Comparison of ENCODE assay signal across 8 mouse cellular contexts in genomic region chr13:112259398-112259797, GRCm38 (mm10). TPM values are rescaled to one million over a fixed set of nuclear protein-coding genes. Genes with fewer than 3 reads are reported as not detected.
DNase-seq lines count a peak whose midpoint lies in the region; ATAC-seq and TF ChIP-seq lines count a peak whose summit lies in the region.

No protein-coding gene starts in this region.

- H3K9me3 ChIP-seq in heart, postnatal 0 days (replicated peaks; ENCODE audit: control insufficient read depth, low read length) = no peaks in the 10 kb centered on the region
- no peaks in the 10 kb centered on the region for H3K9me3 ChIP-seq in liver, embryonic 14.5 days (ENCODE audit: control insufficient read depth, low read length)
- no peaks in the 10 kb centered on the region for H3K9me3 ChIP-seq in neural tube, embryonic 13.5 days
- H3K9me3 ChIP-seq in stomach, embryonic 16.5 days (replicated peaks; ENCODE audit: control insufficient read depth, low read length) = no peaks in the 10 kb centered on the region

- no peak overlapping the region for H3K4me2 ChIP-seq in heart, postnatal 0 days (ENCODE audit: low read depth, low read length)
- no peak overlapping the region for H3K4me2 ChIP-seq in liver, embryonic 14.5 days (ENCODE audit: low read depth)
- H3K4me2 ChIP-seq in neural tube, embryonic 13.5 days = no peak overlapping the region
- no peak overlapping the region for H3K4me2 ChIP-seq in stomach, embryonic 16.5 days (ENCODE audit: low read depth, low read length)

- H3K27me3 ChIP-seq in heart, postnatal 0 days (ENCODE audit: control insufficient read depth, insufficient read depth, low read length) = no peaks in the 10 kb centered on the region
- H3K27me3 ChIP-seq in liver, embryonic 14.5 days (ENCODE audit: control insufficient read depth, insufficient read depth, low read length) = no peaks in the 10 kb centered on the region
- no peaks in the 10 kb centered on the region for H3K27me3 ChIP-seq in neural tube, embryonic 13.5 days
- no peaks in the 10 kb centered on the region for H3K27me3 ChIP-seq in stomach, embryonic 16.5 days (ENCODE audit: control insufficient read depth, insufficient read depth, low read length)

- no peak for TF ChIP-seq POLR2A in embryonic fibroblast, embryonic 13.5 days (IDR thresholded peaks at IDR 0.05; ENCODE audit: low read depth, low read length)

- no peak overlapping the region for H3K9ac ChIP-seq in heart, postnatal 0 days (replicated peaks; ENCODE audit: low read depth, low read length)
- H3K9ac ChIP-seq in liver, embryonic 14.5 days (replicated peaks) = no peak overlapping the region
- H3K9ac ChIP-seq in neural tube, embryonic 13.5 days = no peak overlapping the region
- no peak overlapping the region for H3K9ac ChIP-seq in stomach, embryonic 16.5 days (ENCODE audit: low read length)

- no peak for TF ChIP-seq EP300 in heart, postnatal 0 days (IDR thresholded peaks at IDR 0.05; ENCODE audit: low read depth)
- TF ChIP-seq EP300 in liver, embryonic 14.5 days (IDR thresholded peaks at IDR 0.05; ENCODE audit: low read depth) = no peak

- peak; percentile 91 for TF ChIP-seq CTCF in embryonic fibroblast, embryonic 13.5 days (IDR thresholded peaks at IDR 0.05; ENCODE audit: borderline replicate concordance, insufficient read depth, low read length)
- peak; percentile 94 for TF ChIP-seq CTCF in heart, postnatal 0 days (IDR thresholded peaks at IDR 0.05; ENCODE audit: low read depth)
- TF ChIP-seq CTCF in liver, embryonic 14.5 days (IDR thresholded peaks at IDR 0.05; ENCODE audit: low read depth) = peak; percentile 83

- 35% methylated on average over 2 of the region's 2 CpGs for WGBS in heart, postnatal 0 days
- 45% methylated on average over 2 of the region's 2 CpGs for WGBS in liver, embryonic 14.5 days (ENCODE audit: insufficient replicate concordance)
- WGBS in neural tube, embryonic 13.5 days = 58% methylated on average over 2 of the region's 2 CpGs
- 33% methylated on average over 2 of the region's 2 CpGs for WGBS in stomach, embryonic 16.5 days

- peak; percentile 91 for ATAC-seq in heart, postnatal 0 days (ENCODE audit: insufficient read depth, low read depth)
- ATAC-seq in liver, embryonic 14.5 days (ENCODE audit: insufficient read depth) = peak; percentile 59; the same call in 1 of the 2 replicates
- ATAC-seq in neural tube, embryonic 13.5 days (ENCODE audit: low read depth) = peak; percentile 93
- ATAC-seq in stomach, embryonic 16.5 days (ENCODE audit: insufficient read depth, low FRiP score) = peak; percentile 93; the same call in 1 of the 2 replicates

- peak; percentile 84 for DNase-seq in CD4-positive, CD25-positive, alpha-beta regulatory T cell, adult 2 months (ENCODE audit: low read depth, low spot score)
- DNase-seq in brain, adult 2 months (ENCODE audit: low read depth, low spot score) = peak; percentile 83
- peak; percentile 76 for DNase-seq in heart, postnatal 0 days (ENCODE audit: low spot score)
- peak; percentile 76 to 80 for DNase-seq in kidney, postnatal 25 days
- DNase-seq in liver, embryonic 14.5 days (ENCODE audit: low read depth in 3 of 3, low spot score in 3 of 3) = peak in 1 of 3 experiments; percentile 26

- no peaks in the 10 kb centered on the region for H3K36me3 ChIP-seq in heart, postnatal 0 days (replicated peaks; ENCODE audit: control insufficient read depth, insufficient read depth, low read length)
- no peaks in the 10 kb centered on the region for H3K36me3 ChIP-seq in liver, embryonic 14.5 days (replicated peaks; ENCODE audit: control insufficient read depth, insufficient read depth, low read depth)
- no peaks in the 10 kb centered on the region for H3K36me3 ChIP-seq in neural tube, embryonic 13.5 days
- no peaks in the 10 kb centered on the region for H3K36me3 ChIP-seq in stomach, embryonic 16.5 days (ENCODE audit: control insufficient read depth, insufficient read depth, low read length)

- no peaks in the 10 kb centered on the region for H3K4me1 ChIP-seq in embryonic fibroblast, embryonic 13.5 days (ENCODE audit: control insufficient read depth, insufficient read depth, low read length)
- no peaks in the 10 kb centered on the region for H3K4me1 ChIP-seq in heart, postnatal 0 days (ENCODE audit: control insufficient read depth, insufficient read depth)
- H3K4me1 ChIP-seq in liver, embryonic 14.5 days (replicated peaks; ENCODE audit: control insufficient read depth in 2 of 2, insufficient read depth in 2 of 2, low read length in 1 of 2) = peaks cover 0 to 5% of the 10 kb centered on the region in 2 experiments; a peak in 1 of 4 replicates
- no peaks in the 10 kb centered on the region for H3K4me1 ChIP-seq in neural tube, embryonic 13.5 days (replicated peaks)
- no peaks in the 10 kb centered on the region for H3K4me1 ChIP-seq in stomach, embryonic 16.5 days (ENCODE audit: control insufficient read depth, insufficient read depth, low read length)

- no peak overlapping the region for H3K4me3 ChIP-seq in embryonic fibroblast, embryonic 13.5 days (ENCODE audit: insufficient read depth, low read length)
- no peak overlapping the region for H3K4me3 ChIP-seq in heart, postnatal 0 days (ENCODE audit: low read depth, low read length)
- no peak overlapping the region for H3K4me3 ChIP-seq in liver, embryonic 14.5 days (ENCODE audit: insufficient read depth in 1 of 2, low read depth in 2 of 2, low read length in 2 of 2)
- H3K4me3 ChIP-seq in neural tube, embryonic 13.5 days = no peak overlapping the region
- H3K4me3 ChIP-seq in stomach, embryonic 16.5 days (replicated peaks; ENCODE audit: low read length) = no peak overlapping the region

- no peak overlapping the region for H3K27ac ChIP-seq in embryonic fibroblast, embryonic 13.5 days (ENCODE audit: insufficient read depth, low read length)
- H3K27ac ChIP-seq in heart, postnatal 0 days (ENCODE audit: low read depth) = no peak overlapping the region
- no peak overlapping the region for H3K27ac ChIP-seq in liver, embryonic 14.5 days
- no peak overlapping the region for H3K27ac ChIP-seq in neural tube, embryonic 13.5 days (replicated peaks)
- no peak overlapping the region for H3K27ac ChIP-seq in stomach, embryonic 16.5 days (ENCODE audit: low read length)

RNA-seq across cellular contexts. Expression of gene Ankrd55, which starts 28.9 kb away (rescaled TPM):
- 0.74 and 1.9 TPM in 2 replicates for polyA plus RNA-seq in embryonic fibroblast, embryonic 13.5 days (2011; ENCODE audit: insufficient read length, low read depth, missing spikeins)
- total RNA-seq in heart, postnatal 0 days (2014; rRNA removed; ENCODE audit: low replicate concordance) = not detected in 2 replicates
- polyA plus RNA-seq in heart, postnatal 0 days (2015; fragmentation: Nextera tagmentation; extraction: Ambion mirVana) = 0.05 and 0.07 TPM in 2 replicates
- polyA plus RNA-seq in liver, embryonic 14.5 days (2012; rRNA removed) = 0.06 and 0.10 TPM in 2 replicates
- 0.08 and 0.13 TPM in 2 replicates for polyA plus RNA-seq in liver, embryonic 14.5 days (2014; fragmentation: Nextera tagmentation; extraction: Ambion mirVana)
- 4.2 and 5.2 TPM in 2 replicates for polyA plus RNA-seq in neural tube, embryonic 13.5 days (2015; fragmentation: Nextera tagmentation; extraction: Ambion mirVana)
- polyA plus RNA-seq in stomach, embryonic 16.5 days (2015; fragmentation: Nextera tagmentation; extraction: Ambion mirVana) = 0.39 and 0.46 TPM in 2 replicates
